Mouse (Mus musculus) layer of hippocampus, adult 11-12 months (tissue): ENCODE measurements around the gene Nfya.
A peak's percentile ranks its signal among the peaks of the same experiment; 100 is the strongest.

Experiments used
- DNase-seq: peaks from one replicate; pipeline ENCODE4 v3.0.0; 2022; ENCODE audit warnings: low spot score

The Nfya gene

GRCm38 (mm10) chr17:48430394-48430793 is 20.7 kb upstream of the Nfya start:
- DNase-seq, result no peak

DNA sequence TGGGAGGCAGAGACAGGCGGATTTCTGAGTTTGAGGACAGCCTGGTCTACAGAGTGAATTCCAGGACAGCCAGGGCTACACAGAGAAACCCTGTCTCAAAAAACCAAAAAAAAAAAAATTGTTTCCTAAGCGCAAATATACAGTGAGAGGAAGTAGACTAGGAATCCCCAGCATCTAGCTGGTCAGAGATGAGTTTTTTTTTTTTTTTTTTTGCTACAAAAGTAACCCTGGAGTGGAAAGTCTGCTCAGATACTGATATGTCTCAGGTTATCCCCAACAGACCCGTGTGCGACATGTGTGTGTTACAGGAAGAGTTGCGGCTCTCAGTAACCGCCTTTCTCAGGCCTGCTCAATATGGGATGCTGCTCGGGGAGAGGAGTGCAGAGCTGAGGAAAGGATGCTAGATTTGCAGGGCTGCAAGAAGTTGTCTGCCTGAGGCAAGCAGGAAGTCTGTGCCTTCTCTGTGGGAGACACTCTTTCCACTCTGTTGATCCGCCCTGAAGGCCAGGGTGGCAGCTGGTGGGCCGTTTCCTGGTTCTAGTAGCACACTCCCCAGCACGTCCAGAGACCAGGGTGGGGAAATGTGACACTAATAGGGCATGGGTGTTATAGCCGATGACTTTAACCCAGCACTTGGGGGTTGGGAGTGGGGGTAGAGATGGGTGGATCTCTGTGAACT is 18.3 kb upstream of the Nfya start:
- DNase-seq, result no peak

DNA sequence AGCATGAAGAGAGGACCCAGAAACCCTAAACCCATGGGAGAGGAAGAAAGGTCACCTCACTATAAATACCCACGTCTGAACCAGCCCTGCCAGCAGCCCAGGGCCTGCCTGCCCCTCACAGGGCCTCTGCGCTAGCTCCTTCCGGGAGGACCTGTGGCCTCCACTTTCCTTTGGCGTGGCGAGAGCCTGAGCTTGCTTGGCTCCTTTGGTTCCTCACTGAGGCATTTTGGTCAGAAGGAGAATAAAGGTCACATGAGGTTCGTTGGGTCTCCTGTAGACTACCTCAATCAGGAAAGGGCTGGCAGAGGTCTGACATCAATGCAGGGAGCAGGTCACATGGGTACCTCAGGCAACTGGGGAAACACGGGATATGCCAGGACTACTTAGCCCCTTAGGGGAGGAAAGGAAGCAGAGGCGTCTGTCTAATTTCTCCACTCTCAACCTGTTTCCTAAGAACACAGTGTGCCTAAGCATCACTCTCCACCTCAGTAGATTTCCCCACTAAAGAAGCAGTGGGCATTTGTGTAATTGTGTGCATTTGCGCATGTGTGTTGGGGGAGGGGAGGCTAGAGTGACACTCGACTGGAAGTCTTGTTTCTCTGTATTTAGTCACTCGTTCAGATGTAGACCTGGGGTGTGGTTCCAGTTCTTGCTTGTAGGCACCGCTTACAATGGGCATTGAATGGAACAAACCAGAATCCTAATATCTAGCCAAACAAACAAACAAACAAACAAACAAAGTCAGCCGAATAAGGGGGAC is 17.5 kb upstream of the Nfya start:
- no peak for DNase-seq

GRCm38 (mm10) chr17:48425823-48426612 is 16.3 kb upstream of the Nfya start:
- DNase-seq, result no peak

DNA sequence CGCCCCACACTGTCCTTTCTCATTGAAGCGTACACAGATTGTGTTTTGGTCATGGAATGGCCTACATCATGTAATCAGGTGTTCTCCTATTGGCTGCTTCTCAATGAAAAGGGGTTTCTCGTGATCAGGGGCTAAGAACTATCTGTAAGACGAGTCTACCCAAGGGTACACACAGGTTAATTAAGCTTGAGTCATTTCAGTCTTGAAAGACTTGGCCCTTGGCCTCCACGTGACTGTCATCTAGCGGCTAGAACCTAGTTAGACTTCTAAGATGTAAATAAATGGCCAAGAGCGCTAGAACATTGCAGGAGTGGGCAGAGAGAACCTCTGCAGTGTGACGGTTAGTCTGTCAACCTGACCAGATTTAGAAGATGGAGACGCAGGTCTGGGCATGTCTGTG is 14.5 kb upstream of the Nfya start:
- no peak for DNase-seq

DNA sequence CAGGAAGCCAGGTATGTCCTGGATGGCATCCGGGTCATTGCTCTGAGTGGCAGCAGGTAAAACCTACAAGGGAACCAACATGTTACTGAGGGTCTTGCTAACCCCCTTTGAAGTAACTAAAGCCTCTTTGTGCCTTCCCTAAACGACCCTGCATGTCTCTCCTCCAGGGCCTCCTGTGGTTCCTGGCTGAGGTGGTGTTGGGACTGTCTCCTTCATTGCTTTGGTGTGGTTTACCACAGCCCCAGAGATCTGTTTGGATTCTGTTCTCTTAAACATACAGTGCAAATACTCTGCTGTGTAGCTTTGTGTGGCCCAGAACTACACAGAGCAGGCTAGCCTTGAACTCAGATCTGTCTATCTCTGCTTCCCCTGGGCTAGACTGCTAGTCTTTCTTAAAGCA is 9.9 kb upstream of the Nfya start:
- no peak for DNase-seq

DNA sequence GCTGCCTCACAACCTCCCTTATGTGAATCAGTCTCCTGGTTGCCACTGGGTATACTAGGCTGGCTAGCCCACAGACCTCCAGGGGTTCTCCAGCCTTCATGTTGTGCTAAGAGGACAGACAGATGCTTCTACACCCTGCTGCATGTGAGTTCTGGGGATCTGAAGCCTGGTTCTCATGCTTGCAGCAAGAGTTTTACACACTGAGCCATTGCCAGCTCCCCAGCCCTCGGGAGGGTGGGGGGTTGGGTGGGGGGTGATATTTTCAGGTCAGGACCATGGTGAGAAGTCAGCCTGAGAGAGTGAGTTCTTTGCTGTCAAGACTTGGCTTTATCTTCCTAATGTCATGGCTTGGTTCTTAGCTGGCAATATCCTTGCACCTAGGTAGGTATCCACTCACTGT is 9.1 kb upstream of the Nfya start:
- no peak for DNase-seq

GRCm38 (mm10) chr17:48418174-48418573 is 8.5 kb upstream of the Nfya start:
- peak; percentile 45 for DNase-seq

- DNase-seq, result no peak
Measured at GRCm38 (mm10) chr17:48417521-48417920, 7.8 kb upstream of the Nfya start.

DNA sequence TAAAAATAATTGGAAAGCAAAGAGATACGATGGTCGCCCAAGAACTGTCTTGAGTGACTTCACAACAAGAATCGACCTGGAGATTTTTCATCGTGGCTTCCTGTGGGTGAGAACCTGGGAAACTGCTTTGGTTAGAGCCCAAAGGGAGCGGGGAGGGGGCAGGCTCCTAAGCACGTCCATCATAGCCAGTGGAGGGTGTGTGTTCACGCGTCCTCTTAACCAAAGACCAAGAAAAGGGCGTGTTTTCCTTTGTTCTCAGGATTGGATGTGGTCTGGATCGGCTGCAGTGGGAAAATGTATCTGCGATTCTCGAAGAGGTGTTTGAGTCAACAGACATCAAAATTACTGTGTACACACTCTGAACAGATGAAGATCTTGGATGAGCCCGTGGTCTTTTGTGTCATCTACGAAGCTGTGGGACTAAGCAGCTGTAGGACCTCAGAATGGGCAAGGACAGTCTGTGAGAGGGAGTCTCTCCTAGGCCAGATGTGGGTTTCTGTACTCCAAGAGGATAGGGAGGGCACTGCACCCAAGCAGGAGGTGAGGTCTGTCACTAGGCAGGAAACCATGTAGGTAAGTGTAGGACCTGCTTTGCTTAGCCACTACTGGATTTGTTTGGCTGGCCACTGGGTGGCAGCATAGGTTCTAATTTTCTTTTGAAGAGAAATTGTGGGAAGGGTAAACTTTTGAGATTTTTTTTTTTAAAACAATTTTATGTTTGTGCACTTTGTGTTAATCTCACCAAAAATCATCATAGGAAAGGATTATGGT is 6.9 kb upstream of the Nfya start:
- DNase-seq, result peak; percentile 52

DNA sequence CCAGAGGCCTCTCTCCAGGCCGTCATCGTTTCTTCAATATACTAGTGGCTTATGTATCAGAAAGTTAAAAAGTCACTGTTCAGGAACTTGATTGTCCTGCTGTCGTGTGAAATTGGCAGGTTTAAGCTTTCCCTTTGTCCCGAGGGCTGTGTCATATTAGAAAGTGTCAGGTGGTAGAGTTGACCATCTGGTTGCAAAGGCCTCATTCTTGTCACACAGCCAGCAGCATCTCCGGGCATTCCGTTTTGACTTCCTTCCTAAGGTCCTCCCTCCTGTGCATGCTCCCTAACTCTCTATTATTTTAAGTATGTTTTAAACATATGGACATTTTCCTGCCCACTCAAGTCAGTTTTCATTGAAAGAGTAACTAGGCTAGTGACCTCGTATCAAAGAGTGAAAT is 6.3 kb upstream of the Nfya start:
- DNase-seq, result no peak

GRCm38 (mm10) chr17:48411241-48411640 is 1.5 kb upstream of the Nfya start:
- no peak for DNase-seq

DNA sequence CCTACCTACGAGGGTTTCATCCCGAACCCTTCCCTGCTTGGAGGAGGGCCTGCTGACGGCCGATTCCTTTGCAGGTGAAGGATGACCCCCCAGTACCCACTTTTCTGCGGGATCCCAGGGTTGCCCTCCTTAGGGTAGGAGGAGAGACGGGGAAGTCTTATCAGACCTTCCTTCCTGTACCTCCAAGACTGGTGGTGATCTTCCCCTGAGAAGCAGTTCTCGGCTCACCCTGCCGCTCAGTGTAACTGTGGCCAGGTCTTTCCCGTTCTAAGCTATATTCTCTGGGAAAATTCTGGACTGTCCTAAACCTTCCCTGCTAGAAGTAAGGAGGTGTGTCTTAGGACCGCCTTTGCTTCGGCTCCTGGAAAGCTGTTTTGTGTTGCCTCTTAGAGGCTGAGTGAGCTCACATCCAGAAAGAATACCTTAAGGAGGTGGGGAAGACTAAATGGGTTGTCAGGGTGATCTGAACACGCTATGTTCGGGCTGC is 636 bp upstream of the Nfya start:
- no peak for DNase-seq

- DNase-seq, result peak; percentile 72
Measured at GRCm38 (mm10) chr17:48408526-48409291, 997 bp downstream of the Nfya start.

GRCm38 (mm10) chr17:48407910-48408525 is 1.7 kb downstream of the Nfya start:
- no peak for DNase-seq

DNA sequence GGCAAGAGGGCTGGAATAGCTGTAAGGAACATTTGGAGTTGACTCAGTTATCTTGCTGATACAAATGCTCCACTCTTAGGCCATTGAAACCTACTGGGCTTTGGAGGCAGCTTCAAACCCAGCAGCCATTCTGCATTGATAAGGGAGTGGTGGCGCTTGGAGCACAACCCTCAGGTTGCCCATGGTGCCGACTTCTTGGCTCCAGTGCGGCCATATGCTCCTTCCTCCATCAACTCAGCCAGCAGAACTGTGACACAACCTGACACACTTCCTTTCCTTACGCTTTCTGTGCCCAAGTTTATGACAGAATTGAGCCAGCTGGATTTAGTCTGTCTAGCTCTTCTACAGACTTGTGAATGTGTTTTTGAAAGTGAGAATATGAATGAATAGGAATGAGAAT is 2.6 kb downstream of the Nfya start:
- no peak for DNase-seq

DNA sequence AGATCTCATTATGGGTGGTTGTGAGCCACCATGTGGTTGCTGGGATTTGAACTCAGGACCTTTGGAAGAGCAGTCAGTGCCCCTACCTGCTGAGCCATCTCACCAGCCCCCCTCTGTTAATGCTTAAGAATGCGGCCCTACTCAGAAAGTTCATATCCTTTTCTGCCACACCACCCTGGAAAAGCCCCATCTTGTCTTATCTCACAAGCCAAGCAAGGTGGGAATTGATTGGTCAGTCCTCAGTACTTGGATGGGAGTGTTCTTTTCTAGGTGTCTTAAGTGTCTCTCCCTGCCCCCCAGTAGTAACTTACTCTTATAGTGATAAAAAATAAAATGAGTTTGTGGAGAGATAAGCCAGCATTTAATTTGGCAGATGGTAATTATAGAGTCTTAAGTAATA is 5.0 kb downstream of the Nfya start:
- no peak for DNase-seq

- no peak for DNase-seq
Measured at GRCm38 (mm10) chr17:48403848-48404247, 5.9 kb downstream of the Nfya start.

- no peak for DNase-seq
Measured at GRCm38 (mm10) chr17:48402751-48403150, 7.0 kb downstream of the Nfya start.

GRCm38 (mm10) chr17:48401710-48402109 is 8.0 kb downstream of the Nfya start:
- no peak for DNase-seq

DNA sequence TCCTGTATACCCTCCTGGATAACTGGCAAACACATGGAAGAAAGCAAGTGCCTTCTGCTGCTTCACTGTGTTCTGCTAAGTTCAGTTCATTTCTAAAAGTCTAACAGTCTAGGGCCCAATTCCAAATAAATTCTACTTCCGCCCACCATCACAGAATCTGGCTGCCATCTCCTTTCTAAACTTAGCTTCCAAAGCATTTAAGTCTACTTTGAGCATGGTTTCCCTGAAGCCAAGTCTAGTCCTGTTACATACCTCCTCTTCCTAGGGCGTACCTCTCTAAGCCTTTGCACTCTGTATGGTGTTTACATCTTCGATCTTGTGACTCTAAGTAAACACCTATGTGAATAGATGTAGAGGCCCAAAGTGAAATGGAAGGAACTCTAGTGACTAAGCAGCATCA is 17.1 kb downstream of the Nfya start:
- peak; percentile 43 for DNase-seq
